Mouse (Mus musculus) Patski (cell line): ENCODE measurements at regions not wholly inside any gene's neighbourhood (a gene's known extent, or its start where the extent isn't known, plus 50 kb on each side); places are given as distances from the start of the nearest gene placed in this dataset.

Experiments
- ATAC-seq: fragments of 100-300 bp; one replicate; pipeline ENCODE4 v1.8.0; 2021
- CTCF ChIA-PET: fragments of 350-600 bp; sonication (Branson Sonifier 250); formaldehyde crosslinking; loops from one replicate; lab custom pipeline; 2022; ENCODE audit warnings: inconsistent platforms; lab: Charles Lee
- POLR2A ChIA-PET: fragments of 350-600 bp; sonication (Branson Sonifier 250); formaldehyde crosslinking; loops from one replicate; lab custom pipeline; 2022; ENCODE audit warnings: antibody characterized with exemption, inconsistent platforms; lab: Charles Lee
- DNase-seq: peaks from one replicate; pipeline ENCODE4 v3.0.0-alpha.2; 2011; ENCODE audit warnings: low read depth, low spot score
- H3K27me3 ChIP-seq: fragments of 371-371 bp; one replicate; pipeline ENCODE4 v1.5.1; 2021
- CTCF ChIP-seq: fragments of 100-300 bp; IDR thresholded peaks from one replicate; pipeline ENCODE4 v1.5.1; 2021
- in situ Hi-C: fragments of 300-500 bp; cut with MboI; formaldehyde crosslinking; loops from 3 replicates; pipeline ENCODE4 v1.11.1; 2018; ENCODE audit warnings: low pct_unique_long_range_greater_than_20kb, mixed read lengths

DNA sequence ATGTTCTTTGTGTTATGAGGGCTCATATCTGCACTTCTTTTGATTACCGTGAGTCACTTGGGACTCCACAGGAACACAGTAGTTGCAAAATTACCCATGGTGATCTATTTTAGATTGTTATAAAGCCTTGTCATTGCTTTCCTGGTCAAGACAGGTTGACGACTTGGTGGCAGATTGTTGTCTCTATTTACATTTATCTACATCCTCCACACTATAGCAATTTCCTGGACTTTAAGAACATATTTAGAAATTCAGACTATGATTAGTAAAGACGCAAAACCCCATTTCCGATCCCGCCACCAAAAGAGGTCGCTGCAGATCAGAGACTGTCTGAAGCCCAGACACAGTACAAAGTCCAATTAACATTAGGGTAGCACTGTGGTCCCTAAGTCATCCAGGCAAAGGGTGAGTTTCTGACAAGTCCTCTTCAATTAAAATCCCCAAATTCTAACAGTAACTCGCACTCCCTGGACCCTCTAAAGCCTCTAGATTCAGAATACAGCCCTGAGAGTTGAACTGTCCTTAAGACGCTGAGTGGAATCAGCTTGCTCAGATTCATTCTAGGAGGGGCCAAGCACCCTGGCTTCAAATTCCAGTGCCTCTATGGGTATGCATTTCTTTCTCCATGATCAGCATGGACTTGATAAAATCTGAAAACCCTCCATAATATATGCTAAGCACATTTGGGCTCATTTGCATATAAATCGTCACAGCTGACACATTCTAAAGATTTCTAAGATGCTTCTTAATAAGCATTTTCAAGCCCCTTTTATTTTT is 461.9 kb upstream of the BC052040 start:
- ChIA-PET CTCF (no interaction called here), POLR2A (no interaction called here)
- no peaks in the 10 kb centered on the region for H3K27me3 ChIP-seq
- no peak for DNase-seq
- no peak for TF ChIP-seq CTCF
- in situ Hi-C loops: no loop called here
- ATAC-seq: no peak

DNA sequence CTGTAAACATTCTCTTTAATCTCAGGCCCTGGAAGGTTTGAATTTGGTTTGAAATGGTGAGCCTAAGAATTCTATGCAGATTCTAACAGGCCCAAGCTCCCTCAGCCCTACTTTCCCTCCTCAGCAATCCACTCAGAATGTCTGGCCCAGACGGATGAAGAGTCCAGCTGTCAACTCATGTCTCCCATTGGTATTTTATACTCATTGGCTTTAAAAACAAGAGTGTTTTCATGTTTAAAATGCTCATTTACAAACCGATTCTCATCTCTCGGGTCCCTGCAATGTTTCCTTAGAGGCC is 461.4 kb upstream of the BC052040 start:
- in situ Hi-C loops: no loop called here
- no peaks in the 10 kb centered on the region for H3K27me3 ChIP-seq
- POLR2A ChIA-PET: no interaction called here
- DNase-seq: no peak
- CTCF ChIA-PET: no interaction called here
- no peak for TF ChIP-seq CTCF
- no peak for ATAC-seq

DNA sequence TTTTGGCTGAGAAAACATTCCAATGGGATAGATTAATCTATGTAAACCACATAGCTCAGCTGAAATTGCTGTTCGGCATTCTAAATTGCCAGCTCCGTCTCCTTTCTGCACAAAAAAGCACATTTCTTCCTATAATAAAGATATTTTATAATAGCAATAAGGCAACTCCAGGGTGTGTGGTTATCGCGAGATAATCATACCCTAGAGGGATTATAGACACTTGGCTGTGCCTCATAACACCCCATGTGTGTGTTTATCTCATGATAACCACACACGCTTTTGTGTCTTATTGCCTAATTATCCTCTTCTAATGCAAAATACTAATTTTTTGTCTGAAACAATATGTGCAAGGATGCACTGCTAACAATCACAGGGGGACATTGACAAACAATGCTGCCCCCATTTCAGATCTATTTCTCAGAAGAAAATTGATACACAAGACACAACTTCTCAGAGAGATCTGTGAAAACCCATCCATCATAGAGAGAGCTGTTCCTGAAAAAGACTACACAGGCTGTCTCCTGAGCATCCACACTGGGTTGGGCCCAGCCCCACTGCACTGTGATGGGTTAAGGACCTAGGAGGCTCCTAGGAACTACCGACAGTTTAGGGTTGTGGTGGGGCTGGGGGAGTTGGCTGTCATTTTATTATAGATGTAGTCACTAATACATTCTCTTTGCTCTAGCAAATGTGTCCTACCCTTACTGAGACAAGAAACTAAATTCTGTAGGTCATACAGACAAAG is 454.7 kb upstream of the BC052040 start:
- in situ Hi-C loops: no loop called here
- H3K27me3 ChIP-seq: no peaks in the 10 kb centered on the region
- POLR2A ChIA-PET: interaction anchor here (0.7 kb wide), 1 partner anchor 1623 kb away, joined by 3 read pairs; no protein-coding TSS in a partner anchor
- CTCF ChIA-PET: no interaction called here
- DNase-seq (no peak), ATAC-seq (no peak)
- TF ChIP-seq CTCF: no peak

DNA sequence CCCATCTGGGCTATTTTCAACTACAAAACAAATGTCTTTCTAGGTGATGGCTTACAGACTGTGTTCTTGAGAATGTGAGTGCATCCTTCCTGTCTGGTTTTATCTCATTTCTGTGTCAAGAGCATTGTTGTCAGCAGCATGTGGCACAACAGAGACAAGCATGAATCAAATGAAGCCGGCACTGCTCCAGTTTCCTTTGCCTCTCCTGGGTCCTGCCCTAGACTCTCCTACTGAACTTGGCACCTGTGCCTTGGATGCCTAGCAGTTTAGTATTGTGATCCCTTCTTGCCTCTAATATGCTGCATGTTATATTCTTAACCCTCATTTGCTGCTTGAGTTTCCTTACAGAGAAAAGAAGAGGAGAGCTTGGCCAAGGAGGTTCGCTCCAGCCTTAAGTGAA is 449.8 kb upstream of the BC052040 start:
- ATAC-seq: no peak
- ChIA-PET CTCF (no interaction called here), POLR2A (no interaction called here)
- DNase-seq: no peak
- H3K27me3 ChIP-seq: no peaks in the 10 kb centered on the region
- TF ChIP-seq CTCF: no peak
- in situ Hi-C loops: no loop called here

DNA sequence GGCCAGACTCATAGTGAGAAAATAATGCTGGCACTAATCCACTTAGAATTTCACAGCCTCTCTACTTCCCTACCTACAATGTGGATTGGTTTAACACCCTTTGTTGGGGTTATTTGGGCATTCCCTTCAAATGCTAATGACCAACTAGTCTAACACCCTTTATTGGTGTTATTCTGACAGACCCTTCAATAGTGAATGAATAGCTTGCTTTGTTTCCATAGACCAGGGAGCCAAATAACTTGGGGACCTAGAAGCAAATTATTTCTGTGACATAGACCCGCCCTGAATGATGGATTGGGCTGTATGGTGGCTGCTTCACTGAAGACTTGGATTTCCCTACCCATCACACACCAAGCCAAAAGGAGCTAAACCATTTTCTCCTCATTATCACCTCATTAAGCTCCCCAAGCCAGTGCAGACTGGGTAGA is 449.3 kb upstream of the BC052040 start:
- H3K27me3 ChIP-seq: no peaks in the 10 kb centered on the region
- no peak for TF ChIP-seq CTCF
- ATAC-seq (no peak), DNase-seq (no peak)
- ChIA-PET POLR2A (no interaction called here), CTCF (no interaction called here)
- in situ Hi-C loops: no loop called here

DNA sequence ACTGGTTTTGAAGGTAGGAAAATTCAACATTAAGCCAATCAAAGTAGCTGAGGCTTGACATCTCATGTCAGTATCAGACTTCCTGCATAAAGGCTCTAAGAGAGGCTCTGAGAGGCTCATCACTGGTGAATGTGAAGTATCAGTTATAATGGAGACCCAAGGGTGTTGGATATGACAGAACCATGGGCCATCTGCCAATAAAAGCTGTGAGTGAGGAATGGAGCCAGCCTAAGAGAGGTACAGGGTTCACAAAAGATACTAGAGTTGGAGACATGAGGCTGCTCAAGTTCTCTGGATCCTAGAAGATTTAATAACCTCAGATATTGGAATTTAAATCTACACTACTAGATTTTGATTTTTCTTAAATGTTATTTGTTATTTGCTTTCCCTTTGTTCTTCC is 440.1 kb upstream of the BC052040 start:
- TF ChIP-seq CTCF: no peak
- in situ Hi-C loops: no loop called here
- CTCF ChIA-PET: no interaction called here
- ATAC-seq (no peak), DNase-seq (no peak)
- POLR2A ChIA-PET: no interaction called here
- peaks cover 17% of the 10 kb centered on the region for H3K27me3 ChIP-seq

DNA sequence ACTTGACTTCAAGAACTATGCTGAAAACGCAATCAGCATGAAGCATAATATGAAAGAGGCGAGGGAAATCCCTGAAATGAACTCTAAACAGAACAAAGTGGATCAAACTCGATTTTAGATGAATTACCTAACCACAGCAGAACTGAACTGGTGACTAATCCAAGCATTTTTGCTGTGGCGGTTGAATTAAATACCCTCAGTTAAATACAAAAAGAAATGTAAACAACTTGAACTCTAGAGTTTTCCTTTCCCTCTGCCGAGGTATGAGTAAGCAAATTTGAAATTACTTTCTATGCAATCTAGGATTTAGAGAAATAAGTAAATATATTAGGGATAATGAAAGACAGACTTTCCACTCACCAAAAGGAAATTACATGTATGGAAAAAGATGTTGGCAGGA is 409.4 kb upstream of the BC052040 start:
- ATAC-seq: no peak
- in situ Hi-C loops: no loop called here
- CTCF ChIA-PET: interaction anchor here (0.9 to 1.9 kb wide), 2 partner anchors 7 to 14 kb away, joined by 3 to 5 read pairs; no protein-coding TSS in a partner anchor
- POLR2A ChIA-PET: no interaction called here
- H3K27me3 ChIP-seq: peaks cover 11% of the 10 kb centered on the region
- peak; percentile 6 for DNase-seq
- TF ChIP-seq CTCF: no peak

DNA sequence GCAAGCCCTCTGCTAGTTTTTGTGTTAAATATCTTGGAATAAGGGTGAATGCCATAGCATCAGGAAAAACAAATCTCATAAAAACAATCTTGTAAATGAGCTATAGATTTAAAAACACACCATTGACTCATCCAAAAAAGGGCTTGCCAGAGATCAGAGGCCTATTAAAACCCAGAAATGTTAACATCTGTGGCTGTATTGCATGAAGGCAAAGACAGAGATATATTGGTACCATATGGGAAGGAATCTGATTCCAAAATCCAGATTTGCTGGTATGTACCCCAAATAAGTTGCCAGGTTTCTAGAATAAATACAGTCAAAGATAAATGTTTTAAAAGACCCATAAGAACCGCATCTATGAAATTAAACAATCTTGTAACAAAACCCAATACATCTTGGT is 404.4 kb upstream of the BC052040 start:
- CTCF ChIA-PET: interaction anchor here (1.1 to 1.3 kb wide), 2 partner anchors 11 to 17 kb away, joined by 3 read pairs; no protein-coding TSS in a partner anchor

DNA sequence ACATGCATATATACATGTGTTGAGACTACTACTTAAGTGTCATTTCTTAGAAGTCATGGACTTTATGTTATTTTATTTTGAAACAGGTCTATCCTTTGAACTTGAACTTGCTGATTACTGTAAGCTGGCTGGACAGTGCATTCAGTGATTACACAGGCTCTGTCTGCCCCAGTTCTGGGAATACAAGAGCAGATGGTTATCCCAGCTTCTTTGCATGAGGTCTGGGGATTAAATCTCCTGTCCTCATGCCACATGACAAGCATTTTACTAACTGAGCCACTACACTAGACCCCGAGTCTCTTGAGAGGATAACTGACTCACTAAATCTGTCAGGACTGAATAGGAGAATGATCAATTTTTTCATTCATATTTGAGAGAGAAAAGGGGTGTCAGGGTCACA is 403.6 kb upstream of the BC052040 start:
- POLR2A ChIA-PET: no interaction called here
- no peak for DNase-seq
- TF ChIP-seq CTCF: no peak
- CTCF ChIA-PET: interaction anchor here (1.1 to 1.4 kb wide), 2 partner anchors 12 to 16 kb away, joined by 3 to 4 read pairs; no protein-coding TSS in a partner anchor
- no peaks in the 10 kb centered on the region for H3K27me3 ChIP-seq
- in situ Hi-C loops: no loop called here
- ATAC-seq: no peak

More for the DNA sequence above, 404.4 kb upstream of the BC052040 start:
- POLR2A ChIA-PET: no interaction called here
- TF ChIP-seq CTCF: no peak
- ATAC-seq: no peak
- no peak for DNase-seq
- in situ Hi-C loops: no loop called here
- H3K27me3 ChIP-seq: no peaks in the 10 kb centered on the region

DNA sequence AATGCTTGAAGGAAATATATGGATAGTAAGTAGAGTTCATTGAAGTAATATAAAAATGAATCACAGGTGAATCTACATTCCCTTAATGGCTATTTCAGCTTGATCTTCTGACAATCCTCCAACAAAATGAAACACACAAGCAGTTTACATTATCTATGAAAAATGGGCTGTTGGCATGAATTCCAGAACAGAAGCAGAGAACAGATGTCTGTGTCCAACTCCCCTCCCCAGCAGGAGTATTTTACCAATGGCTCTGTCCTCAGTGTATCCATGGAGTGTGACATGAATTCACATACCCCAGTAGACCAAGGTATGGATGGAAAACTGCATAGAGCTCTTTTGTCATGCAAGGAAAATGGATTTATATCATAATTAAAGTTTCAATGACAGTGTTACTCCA is 370.3 kb upstream of the BC052040 start:
- CTCF ChIA-PET: interaction anchor here (1.8 kb wide), 1 partner anchor 13 kb away, joined by 4 read pairs; no protein-coding TSS in a partner anchor
- no peak for TF ChIP-seq CTCF
- POLR2A ChIA-PET: interaction anchor here (0.6 kb wide), 1 partner anchor 27 kb away, joined by 4 read pairs; no protein-coding TSS in a partner anchor
- in situ Hi-C loops: no loop called here
- no peak for ATAC-seq
- peaks cover 9% of the 10 kb centered on the region for H3K27me3 ChIP-seq
- DNase-seq: no peak
